Mouse (Mus musculus) cortical plate, adult 2 months (tissue): ENCODE measurements around the gene Dab2ip. TPM values are rescaled to one million over a fixed set of nuclear protein-coding genes. Genes with fewer than 3 reads are reported as not detected.

ENCODE experiments used
- H3K27ac ChIP-seq: fragments of 200-500 bp; 2 replicates; pipeline ENCODE4 v1.5.1; 2012; ENCODE audit warnings: low read length, control low read depth, inconsistent platforms; ENCODE audit not compliant: insufficient read depth
- H3K4me1 ChIP-seq: fragments of 200-500 bp; 2 replicates; pipeline ENCODE4 v1.6.1; 2011; ENCODE audit warnings: low read length; ENCODE audit not compliant: control insufficient read depth, insufficient read depth
- H3K4me3 ChIP-seq: fragments of 200-500 bp; 2 replicates; pipeline ENCODE4 v1.5.1; 2011; ENCODE audit warnings: mild to moderate bottlenecking, low read length, control low read depth; ENCODE audit not compliant: insufficient read depth
- CTCF ChIP-seq: fragments of 200-500 bp; IDR thresholded peaks from 2 replicates; pipeline ENCODE4 v1.5.1; 2011; ENCODE audit warnings: mild to moderate bottlenecking, control low read depth, low read length; ENCODE audit not compliant: insufficient read depth; ENCODE audit errors: extremely low read depth
- POLR2A ChIP-seq: fragments of 200-500 bp; IDR thresholded peaks from 2 replicates; pipeline ENCODE4 v1.6.1; 2011; ENCODE audit warnings: mild to moderate bottlenecking, low read length, control low read depth; ENCODE audit not compliant: insufficient read depth; ENCODE audit errors: extremely low read depth
- polyA plus RNA-seq: library from polyadenylated mRNA; depleted of rRNA; stranded (reverse); fragments of >200 nt; gene quantifications from 2 replicates; pipeline ENCODE4 v1.2.3, GENCODE M21; 2012; rRNA removed

Gene Dab2ip
- polyA plus RNA-seq, 1 experiment: 114 TPM

DNA sequence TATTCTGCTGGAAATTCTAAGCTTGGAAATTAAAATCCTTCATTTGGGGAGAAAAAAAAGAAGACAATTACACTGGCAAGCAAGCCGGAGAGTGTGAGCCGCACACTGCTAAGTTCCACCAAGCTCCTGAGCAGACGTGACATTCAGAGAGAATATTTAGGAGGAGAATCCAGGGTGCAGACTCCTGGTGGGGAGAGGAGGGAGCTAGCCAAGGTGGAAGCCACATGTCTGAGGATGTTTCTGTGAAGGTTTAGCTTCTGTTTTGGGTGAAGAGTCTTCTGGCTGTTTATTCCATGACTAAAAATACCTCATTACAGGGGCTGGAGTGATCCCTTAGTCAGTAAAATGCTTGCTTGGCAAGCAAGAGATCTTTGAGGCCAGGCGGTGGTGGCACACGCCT, 221.2 kb downstream of the Dab2ip start:
- Histone ChIP-seq H3K4me1 (peaks cover 6% of the 10 kb centered on the region), H3K4me3 (no peak overlapping the region), H3K27ac (no peak overlapping the region)
- TF ChIP-seq CTCF (no peak), POLR2A (no peak)

Other genes with a start within 250 kb of the Dab2ip start
- 12.7 and 14.7 TPM in 2 replicates for gene Stom, start 221.3 kb upstream of the Dab2ip start, polyA plus RNA-seq
- gene 4930568D16Rik, start 190.5 kb upstream of the Dab2ip start, polyA plus RNA-seq: not detected in 2 replicates
- gene 4930402F06Rik, start 161.1 kb upstream of the Dab2ip start, polyA plus RNA-seq: not detected in 2 replicates
- gene Ggta1, start 95.0 kb upstream of the Dab2ip start, polyA plus RNA-seq: 3.4 and 3.7 TPM in 2 replicates